10 mouse cellular contexts compared by ENCODE assay signal in the genomic region with DNA sequence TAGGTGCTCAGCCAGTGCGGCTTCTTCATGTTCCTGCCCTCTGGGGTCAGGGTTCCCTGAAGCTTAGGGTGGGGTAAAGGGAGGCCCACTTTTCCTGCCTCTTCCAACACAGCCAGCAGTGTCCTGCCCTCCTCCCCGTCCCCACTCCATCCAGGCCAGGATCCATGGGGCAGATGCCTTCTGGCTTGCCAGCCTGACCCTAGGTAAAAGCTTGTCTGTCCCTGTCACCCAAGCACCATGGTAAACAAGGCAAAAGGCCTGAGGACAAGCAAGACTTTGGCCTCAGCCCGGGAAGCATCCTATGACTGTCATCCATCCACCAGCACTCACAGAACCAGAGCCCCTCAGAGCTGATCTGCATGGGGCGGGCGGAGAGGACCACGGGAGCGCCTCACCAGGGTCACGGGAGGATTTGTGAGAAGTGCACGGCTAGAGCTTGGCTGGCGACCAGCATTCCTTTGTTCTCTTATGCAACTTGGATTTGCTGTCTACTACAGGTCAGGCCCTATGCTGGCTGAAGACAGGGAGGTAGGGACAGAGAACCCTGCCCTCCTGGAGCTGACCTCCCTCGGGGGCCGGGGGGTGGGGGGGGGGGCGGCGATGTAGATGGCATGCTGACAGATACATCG. TPM values are rescaled to one million over a fixed set of nuclear protein-coding genes. Genes with fewer than 3 reads are reported as not detected.
DNase-seq lines count a peak whose midpoint lies in the region; ATAC-seq and TF ChIP-seq lines count a peak whose summit lies in the region.
"Had no signal": no experiment of that assay in that cellular context is flagged by ENCODE, and none has a peak within 500 bp of the region (broad histone marks: within the 10 kb centered on the region; RNA-seq: fewer than 3 reads in every experiment).

No protein-coding gene starts in this region.

- no peaks in the 10 kb centered on the region; a peak in 1 of 4 replicates for H3K4me1 ChIP-seq in liver, embryonic 14.5 days (replicated peaks; ENCODE audit: control insufficient read depth in 2 of 2, insufficient read depth in 2 of 2, low read length in 1 of 2)

- H3K4me3 ChIP-seq in liver, embryonic 14.5 days (ENCODE audit: insufficient read depth in 1 of 2, low read depth in 2 of 2, low read length in 2 of 2), result no peak overlapping the region
- H3K4me3 ChIP-seq: forebrain, embryonic 12.5 days had no signal

- no peak overlapping the region for H3K9ac ChIP-seq in liver, embryonic 14.5 days (replicated peaks)
- H3K9ac ChIP-seq: forebrain, embryonic 12.5 days had no signal

- intact Hi-C loops in heart, postnatal 14 days (cut with DNase I), result no loop called here

- ATAC-seq in liver, embryonic 14.5 days (ENCODE audit: insufficient read depth), result peak; percentile 40; the same call in 1 of the 2 replicates

- no peaks in the 10 kb centered on the region for H3K9me3 ChIP-seq in liver, embryonic 14.5 days (ENCODE audit: control insufficient read depth, low read length)
- H3K9me3 ChIP-seq: forebrain, embryonic 12.5 days had no signal

- WGBS in liver, embryonic 14.5 days (ENCODE audit: insufficient replicate concordance), result 57% methylated on average over 14 of the region's 15 CpGs

- TF ChIP-seq CTCF in liver, embryonic 14.5 days (IDR thresholded peaks at IDR 0.05; ENCODE audit: low read depth), result no peak

- no peak overlapping the region for H3K27ac ChIP-seq in liver, embryonic 14.5 days
- H3K27ac ChIP-seq: forebrain, embryonic 12.5 days had no signal

- H3K4me2 ChIP-seq in liver, embryonic 14.5 days (ENCODE audit: low read depth), result no peak overlapping the region
- H3K4me2 ChIP-seq: forebrain, embryonic 12.5 days had no signal

- H3K36me3 ChIP-seq in liver, embryonic 14.5 days (replicated peaks; ENCODE audit: control insufficient read depth, insufficient read depth, low read depth), result no peaks in the 10 kb centered on the region
- H3K36me3 ChIP-seq: forebrain, embryonic 12.5 days had no signal

- TF ChIP-seq EP300 in liver, embryonic 14.5 days (IDR thresholded peaks at IDR 0.05; ENCODE audit: low read depth), result no peak

- DNase-seq in cerebellum, postnatal 10 days, result peak; percentile 26
- no peak for DNase-seq in cerebellum, adult 9-10 months
- DNase-seq in Muller cell, postnatal 12 days (ENCODE audit: inconsistent ontology term), result peak; percentile 23
- DNase-seq in heart, postnatal 14 days, result peak; percentile 40 to 49
- no peak for DNase-seq in liver, embryonic 14.5 days (ENCODE audit: low read depth in 3 of 3, low spot score in 3 of 3)
- no peak for DNase-seq in layer of hippocampus, adult 9-10 months (ENCODE audit: low spot score)
- no peak for DNase-seq in left cerebral cortex, adult 18-20 months (ENCODE audit: low spot score in 2 of 2)
- DNase-seq in urinary bladder, adult 18-20 months (ENCODE audit: low spot score in 2 of 2), result no peak
- DNase-seq: right cerebral cortex, postnatal 14 days had no signal

- peaks cover 2% of the 10 kb centered on the region; the same call in 1 of the 2 replicates for H3K27me3 ChIP-seq in liver, embryonic 14.5 days (ENCODE audit: control insufficient read depth, insufficient read depth, low read length)

RNA-seq across cellular contexts. Expression of a gene that starts 5.1 kb away (rescaled TPM):
- total RNA-seq in heart, postnatal 14 days (2021), result under 1 TPM; 0.34 to 0.38 TPM
- 3.2 and 3.8 TPM in 2 replicates for polyA plus RNA-seq in liver, embryonic 14.5 days (2012; rRNA removed)
- polyA plus RNA-seq in liver, embryonic 14.5 days (2014; fragmentation: Nextera tagmentation; extraction: Ambion mirVana), result 5.7 and 7.7 TPM in 2 replicates
- 10 to 100 TPM; 17.5 to 21.1 TPM for total RNA-seq in left cerebral cortex, adult 18-20 months (2021)

RNA-seq across cellular contexts. Expression of a gene that starts 25.2 kb away (rescaled TPM):
- total RNA-seq in heart, postnatal 14 days (2021), result 10 to 100 TPM; 10.6 to 10.9 TPM
- 5.4 and 7.4 TPM in 2 replicates for polyA plus RNA-seq in liver, embryonic 14.5 days (2012; rRNA removed)
- 7.8 and 8.8 TPM in 2 replicates for polyA plus RNA-seq in liver, embryonic 14.5 days (2014; fragmentation: Nextera tagmentation; extraction: Ambion mirVana)
- 10 to 100 TPM; 22.9 to 23.4 TPM for total RNA-seq in left cerebral cortex, adult 18-20 months (2021)

RNA-seq across cellular contexts. Expression of a gene that starts 35.6 kb away (rescaled TPM):
- total RNA-seq in heart, postnatal 14 days (2021), result 1 to 10 TPM; 3.4 to 4.4 TPM
- polyA plus RNA-seq in liver, embryonic 14.5 days (2012; rRNA removed), result 0.16 and 0.23 TPM in 2 replicates
- polyA plus RNA-seq in liver, embryonic 14.5 days (2014; fragmentation: Nextera tagmentation; extraction: Ambion mirVana), result 0.13 and 0.16 TPM in 2 replicates
- total RNA-seq in left cerebral cortex, adult 18-20 months (2021), result under 1 TPM; 0.87 to 0.95 TPM

Comparison
In these comparisons a context has a peak if more than half of its experiments do, and no peak if none do; other contexts are left out.
1. DNase-seq: peak in cerebellum, postnatal 10 days (2 of 2), Muller cell, postnatal 12 days (single experiment) and heart, postnatal 14 days (2 of 2); none in cerebellum, adult 9-10 months (single experiment), liver, embryonic 14.5 days (0 of 3), layer of hippocampus, adult 9-10 months (single experiment), left cerebral cortex, adult 18-20 months (0 of 2) and urinary bladder, adult 18-20 months (0 of 2).
2. RNA of a gene that starts 5.1 kb away (total RNA-seq): 17.5 to 21.1 TPM in left cerebral cortex, adult 18-20 months; 0.34 to 0.38 TPM in heart, postnatal 14 days; every median in the first group is over 10 times any median in the second.